Mouse (Mus musculus): ENCODE measurements around the gene Mea1. TPM values are rescaled to one million over a fixed set of nuclear protein-coding genes. Genes with fewer than 3 reads are reported as not detected.
A peak's percentile ranks its signal among the peaks of the same experiment; 100 is the strongest.

Mea1 gene
- 119 and 121 TPM in 2 replicates for polyA plus RNA-seq (2014; fragmentation: Nextera tagmentation; extraction: Ambion mirVana)

- WGBS, result 91% methylated on average over 8 of the region's 9 CpGs
- peak within 1 kb of the TSS; percentile 63 for H3K9ac ChIP-seq (ENCODE audit: low read depth, low read length)
- H3K4me2 ChIP-seq, result peak within 1 kb of the TSS; percentile 97
- H3K27ac ChIP-seq (ENCODE audit: low read depth, low read length), result 0 out of 2 replicates have a peak within 1 kb of the TSS, but pooled peaks have one; percentile 79
- no peak for DNase-seq (ENCODE audit: low spot score)
- H3K36me3 ChIP-seq (ENCODE audit: control insufficient read depth, insufficient read depth, low read length), result peaks cover 21% of the 10 kb centered on the region
- peaks cover 31% of the 10 kb centered on the region for H3K4me1 ChIP-seq (replicated peaks; ENCODE audit: control insufficient read depth, insufficient read depth, low read length)
- ATAC-seq (replicated peaks; ENCODE audit: low FRiP score), result no peak
- no peaks in the 10 kb centered on the region for H3K27me3 ChIP-seq (replicated peaks; ENCODE audit: control insufficient read depth, insufficient read depth, low read length)
- H3K4me3 ChIP-seq (ENCODE audit: low read depth, low read length), result peak within 1 kb of the TSS; percentile 70
- no peaks in the 10 kb centered on the region for H3K9me3 ChIP-seq (ENCODE audit: control insufficient read depth, low read length)
Measured at GRCm38 (mm10) chr17:46678416-46678815, at the start of gene Mea1. Mea1 (plus strand) TSS chr17:46678793.

GRCm38 (mm10) chr17:46629685-46630441 is 48.7 kb upstream of the Mea1 start:
- Histone ChIP-seq H3K4me1 (replicated peaks; ENCODE audit: control insufficient read depth, insufficient read depth, low read length) (peaks cover 26% of the 10 kb centered on the region), H3K27ac (ENCODE audit: low read depth, low read length) (peak overlapping the region; percentile 44)

GRCm38 (mm10) chr17:46636831-46637523 is 41.6 kb upstream of the Mea1 start:
- Histone ChIP-seq H3K9ac (ENCODE audit: low read depth, low read length) (no peak overlapping the region), H3K4me1 (replicated peaks; ENCODE audit: control insufficient read depth, insufficient read depth, low read length) (no peaks in the 10 kb centered on the region), H3K27me3 (replicated peaks; ENCODE audit: control insufficient read depth, insufficient read depth, low read length) (no peaks in the 10 kb centered on the region), H3K9me3 (ENCODE audit: control insufficient read depth, low read length) (no peaks in the 10 kb centered on the region), H3K4me2 (peak overlapping the region; percentile 35), H3K36me3 (ENCODE audit: control insufficient read depth, insufficient read depth, low read length) (no peaks in the 10 kb centered on the region; the same call in 1 of the 2 replicates), H3K4me3 (ENCODE audit: low read depth, low read length) (no peak overlapping the region), H3K27ac (ENCODE audit: low read depth, low read length) (no peak overlapping the region)
- DNase-seq (ENCODE audit: low spot score) (no peak), ATAC-seq (replicated peaks; ENCODE audit: low FRiP score) (no peak)
- WGBS, result 29% methylated on average over 15 of the region's 15 CpGs

More at GRCm38 (mm10) chr17:46629685-46630441, 48.7 kb upstream of the Mea1 start:
- peak; percentile 68 for DNase-seq (ENCODE audit: low spot score)
- Histone ChIP-seq H3K4me2 (peak overlapping the region; percentile 74), H3K9ac (ENCODE audit: low read depth, low read length) (peak overlapping the region; percentile 73; the same call in 1 of the 2 replicates), H3K27me3 (replicated peaks; ENCODE audit: control insufficient read depth, insufficient read depth, low read length) (peaks cover 23% of the 10 kb centered on the region), H3K9me3 (ENCODE audit: control insufficient read depth, low read length) (no peaks in the 10 kb centered on the region), H3K36me3 (ENCODE audit: control insufficient read depth, insufficient read depth, low read length) (no peaks in the 10 kb centered on the region), H3K4me3 (ENCODE audit: low read depth, low read length) (peak overlapping the region; percentile 60)
- whole genome bisulfite sequencing, result 19% methylated on average over 11 of the region's 12 CpGs
- peak; percentile 37; the same call in 1 of the 2 replicates for ATAC-seq (replicated peaks; ENCODE audit: low FRiP score)

GRCm38 (mm10) chr17:46639929-46640328 is 38.7 kb upstream of the Mea1 start:
- DNase-seq (ENCODE audit: low spot score) (no peak), ATAC-seq (replicated peaks; ENCODE audit: low FRiP score) (no peak)
- no peak overlapping the region for H3K4me2 ChIP-seq
- no peak overlapping the region for H3K4me3 ChIP-seq (ENCODE audit: low read depth, low read length)
- H3K4me1 ChIP-seq (replicated peaks; ENCODE audit: control insufficient read depth, insufficient read depth, low read length), result peaks cover 1% of the 10 kb centered on the region
- WGBS, result 59% methylated on average over 9 of the region's 9 CpGs
- no peak overlapping the region for H3K9ac ChIP-seq (ENCODE audit: low read depth, low read length)
- H3K27me3 ChIP-seq (replicated peaks; ENCODE audit: control insufficient read depth, insufficient read depth, low read length), result no peaks in the 10 kb centered on the region
- H3K27ac ChIP-seq (ENCODE audit: low read depth, low read length), result no peak overlapping the region
- no peaks in the 10 kb centered on the region for H3K9me3 ChIP-seq (ENCODE audit: control insufficient read depth, low read length)
- no peaks in the 10 kb centered on the region; the same call in 1 of the 2 replicates for H3K36me3 ChIP-seq (ENCODE audit: control insufficient read depth, insufficient read depth, low read length)

- Histone ChIP-seq H3K4me2 (no peak overlapping the region), H3K9me3 (ENCODE audit: control insufficient read depth, low read length) (no peaks in the 10 kb centered on the region), H3K4me1 (replicated peaks; ENCODE audit: control insufficient read depth, insufficient read depth, low read length) (peaks cover 10% of the 10 kb centered on the region), H3K4me3 (ENCODE audit: low read depth, low read length) (no peak overlapping the region), H3K27me3 (replicated peaks; ENCODE audit: control insufficient read depth, insufficient read depth, low read length) (no peaks in the 10 kb centered on the region), H3K36me3 (ENCODE audit: control insufficient read depth, insufficient read depth, low read length) (no peaks in the 10 kb centered on the region; the same call in 1 of the 2 replicates), H3K27ac (ENCODE audit: low read depth, low read length) (no peak overlapping the region), H3K9ac (ENCODE audit: low read depth, low read length) (no peak overlapping the region)
- ATAC-seq (replicated peaks; ENCODE audit: low FRiP score) (no peak), DNase-seq (ENCODE audit: low spot score) (no peak)
- WGBS, result 90% methylated on average over 17 of the region's 17 CpGs
Measured at GRCm38 (mm10) chr17:46642060-46642459, 36.5 kb upstream of the Mea1 start.

GRCm38 (mm10) chr17:46644152-46644805 is 34.3 kb upstream of the Mea1 start:
- Histone ChIP-seq H3K4me2 (peak overlapping the region; percentile 86), H3K4me3 (ENCODE audit: low read depth, low read length) (peak overlapping the region; percentile 72; the same call in 1 of the 2 replicates), H3K27me3 (replicated peaks; ENCODE audit: control insufficient read depth, insufficient read depth, low read length) (no peaks in the 10 kb centered on the region), H3K36me3 (ENCODE audit: control insufficient read depth, insufficient read depth, low read length) (no peaks in the 10 kb centered on the region; the same call in 1 of the 2 replicates), H3K9me3 (ENCODE audit: control insufficient read depth, low read length) (no peaks in the 10 kb centered on the region), H3K27ac (ENCODE audit: low read depth, low read length) (no peak overlapping the region), H3K4me1 (replicated peaks; ENCODE audit: control insufficient read depth, insufficient read depth, low read length) (peaks cover 13% of the 10 kb centered on the region), H3K9ac (ENCODE audit: low read depth, low read length) (no peak overlapping the region)
- no peak for ATAC-seq (replicated peaks; ENCODE audit: low FRiP score)
- DNase-seq (ENCODE audit: low spot score), result no peak
- 84% methylated on average over 12 of the region's 12 CpGs for WGBS

GRCm38 (mm10) chr17:46644916-46645475 is 33.6 kb upstream of the Mea1 start:
- DNase-seq (ENCODE audit: low spot score), result no peak

More at GRCm38 (mm10) chr17:46644916-46645475, 33.6 kb upstream of the Mea1 start:
- Histone ChIP-seq H3K4me1 (replicated peaks; ENCODE audit: control insufficient read depth, insufficient read depth, low read length) (peaks cover 20% of the 10 kb centered on the region), H3K4me3 (ENCODE audit: low read depth, low read length) (peak overlapping the region; percentile 72), H3K27ac (ENCODE audit: low read depth, low read length) (peak overlapping the region; percentile 20; the same call in 1 of the 2 replicates), H3K9ac (ENCODE audit: low read depth, low read length) (peak overlapping the region; percentile 67), H3K4me2 (peak overlapping the region; percentile 86), H3K36me3 (ENCODE audit: control insufficient read depth, insufficient read depth, low read length) (no peaks in the 10 kb centered on the region; the same call in 1 of the 2 replicates), H3K27me3 (replicated peaks; ENCODE audit: control insufficient read depth, insufficient read depth, low read length) (no peaks in the 10 kb centered on the region), H3K9me3 (ENCODE audit: control insufficient read depth, low read length) (no peaks in the 10 kb centered on the region)
- WGBS, result 7% methylated on average over 9 of the region's 11 CpGs
- 0 out of 2 replicates have a peak, but pooled peaks have one; percentile 15 for ATAC-seq (replicated peaks; ENCODE audit: low FRiP score)
